Mouse (Mus musculus): ENCODE results near the gene Slc22a23. TPM values are rescaled to one million over a fixed set of nuclear protein-coding genes. Genes with fewer than 3 reads are reported as not detected.

Gene Slc22a23
- polyA plus RNA-seq, 1 experiment = not detected

DNA sequence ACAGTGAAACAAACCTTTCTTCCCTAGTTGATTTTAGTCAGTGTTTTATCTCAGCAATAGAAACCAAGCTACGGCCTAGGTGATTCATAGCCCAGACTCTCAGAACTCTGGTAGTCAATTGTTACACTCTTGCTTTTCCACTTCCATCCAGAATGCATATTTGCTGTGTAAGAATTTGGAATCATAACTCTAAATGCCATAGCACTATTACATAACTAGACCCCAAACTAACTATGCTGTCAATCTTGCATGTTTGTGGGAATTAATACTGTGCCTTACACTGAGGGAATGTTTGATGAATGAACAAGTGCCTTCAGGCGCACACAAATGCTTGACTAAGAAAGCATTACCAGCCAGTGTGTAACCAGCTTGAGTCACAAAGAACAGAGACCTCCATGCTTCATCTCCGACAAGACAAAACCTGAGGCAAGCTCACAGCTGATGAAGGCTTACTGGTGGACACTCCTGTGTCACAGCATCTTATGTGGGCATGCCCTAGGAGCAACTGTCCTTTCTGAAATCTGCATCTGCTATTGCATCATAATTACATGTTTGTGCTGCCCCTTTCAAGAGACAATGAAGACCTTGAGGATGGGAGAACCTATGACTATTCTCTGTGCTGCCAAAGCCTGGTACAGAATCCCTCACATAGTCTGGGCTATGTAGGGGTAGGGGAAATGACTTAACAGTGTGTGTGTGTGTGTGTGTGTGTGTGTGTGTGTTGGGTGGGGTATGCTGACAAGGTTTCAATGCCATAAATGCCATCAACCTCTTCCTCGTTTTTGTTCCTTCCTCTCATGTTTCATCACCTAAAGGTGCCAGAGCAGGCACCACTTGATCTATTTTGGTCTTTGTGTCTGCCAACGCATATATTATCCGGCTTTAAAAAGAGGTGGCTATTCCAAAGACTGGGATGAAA lies 27.2 kb upstream of the Slc22a23 start:
- no peak overlapping the region for H3K27ac ChIP-seq (ENCODE audit: insufficient read depth, low read depth, low read length)
- no peak for TF ChIP-seq CTCF (IDR thresholded peaks at IDR 0.05; ENCODE audit: insufficient read depth, low read depth, low read length)
- no peak for TF ChIP-seq POLR2A (IDR thresholded peaks at IDR 0.05; ENCODE audit: insufficient read depth, low read depth, low read length)
- 74% methylated on average over 6 of the region's 6 CpGs for WGBS

DNA sequence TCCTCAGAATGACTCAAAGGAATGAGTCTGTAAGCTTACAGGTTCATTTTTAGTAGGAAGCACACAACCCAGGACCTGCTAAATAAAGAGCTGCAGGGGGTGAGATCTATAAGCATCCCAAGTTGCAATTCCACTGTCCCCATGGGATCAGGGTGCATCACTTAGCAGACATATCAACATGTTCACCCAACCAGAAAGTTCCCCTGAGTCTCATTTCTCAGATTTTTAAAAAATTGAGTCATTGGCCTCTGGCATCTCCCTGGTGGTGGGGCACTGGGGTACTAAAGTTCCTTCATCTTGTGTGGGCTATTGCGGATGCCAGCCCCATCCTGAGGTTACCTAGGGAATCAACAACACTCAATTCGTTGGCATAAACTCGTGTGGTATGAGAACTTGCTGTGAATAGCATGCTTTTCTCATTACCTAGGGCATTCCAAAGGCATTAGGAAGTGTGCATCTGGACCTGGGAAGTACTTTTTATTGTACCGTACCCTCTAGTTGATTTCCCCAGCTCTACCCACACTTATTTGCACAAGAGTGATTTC lies 25.4 kb upstream of the Slc22a23 start:
- no peak overlapping the region for H3K27ac ChIP-seq (ENCODE audit: insufficient read depth, low read depth, low read length)
- TF ChIP-seq POLR2A (IDR thresholded peaks at IDR 0.05; ENCODE audit: insufficient read depth, low read depth, low read length) (no peak), CTCF (IDR thresholded peaks at IDR 0.05; ENCODE audit: insufficient read depth, low read depth, low read length) (no peak)
- 80% methylated on average over 4 of the region's 4 CpGs for WGBS
- H3K4me3 ChIP-seq (ENCODE audit: insufficient read depth, low read depth, low read length) = no peak overlapping the region
- no peaks in the 10 kb centered on the region; the same call in 1 of the 2 replicates for H3K4me1 ChIP-seq (ENCODE audit: control insufficient read depth, insufficient read depth, low read length)

More for the DNA sequence above, 27.2 kb upstream of the Slc22a23 start:
- H3K4me3 ChIP-seq (ENCODE audit: insufficient read depth, low read depth, low read length) = no peak overlapping the region
- H3K4me1 ChIP-seq (ENCODE audit: control insufficient read depth, insufficient read depth, low read length) = no peaks in the 10 kb centered on the region; the same call in 1 of the 2 replicates

DNA sequence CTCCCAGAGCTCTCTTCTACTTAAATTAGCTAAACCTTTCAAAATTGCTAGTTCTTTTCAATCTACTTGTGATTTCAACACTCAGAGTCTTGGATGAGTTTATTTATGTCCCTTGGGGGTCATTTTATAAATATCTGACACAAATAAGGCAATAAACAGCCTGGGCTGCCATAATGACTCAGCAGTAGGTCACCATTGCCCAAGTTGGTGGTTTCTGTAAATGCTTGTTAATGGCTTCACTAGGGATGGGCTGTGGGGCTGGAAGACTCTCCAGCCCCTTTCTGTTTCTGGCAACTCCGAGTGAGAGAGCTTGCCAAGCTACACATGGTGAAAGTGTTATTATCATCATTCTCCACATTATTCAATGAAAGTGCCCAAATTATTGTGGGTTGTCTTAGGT lies 20.2 kb upstream of the Slc22a23 start:
- WGBS = 52% methylated on average over 1 of the region's 1 CpGs

DNA sequence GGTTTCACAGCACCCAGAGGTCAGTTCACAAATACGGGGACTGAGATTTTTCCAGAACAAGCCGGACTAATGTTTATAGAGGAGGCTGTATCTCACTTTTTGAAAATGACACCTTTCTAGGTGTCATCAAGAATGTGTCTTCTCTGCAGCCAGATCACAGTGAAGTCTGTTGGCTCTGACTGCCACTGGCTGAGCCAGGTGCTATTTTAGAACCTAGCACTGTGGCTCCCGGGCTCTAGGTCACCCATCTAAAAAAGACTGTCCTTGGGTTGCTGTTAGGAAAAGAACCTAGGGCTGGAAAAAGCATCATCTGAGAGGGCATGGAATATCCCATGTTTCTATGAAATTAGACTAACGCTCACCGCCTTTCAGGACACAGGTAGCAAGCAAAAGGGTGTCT lies 10.7 kb upstream of the Slc22a23 start:
- H3K4me1 ChIP-seq (ENCODE audit: control insufficient read depth, insufficient read depth, low read length) = no peaks in the 10 kb centered on the region
- 94% methylated on average over 5 of the region's 5 CpGs for WGBS
- TF ChIP-seq POLR2A (IDR thresholded peaks at IDR 0.05; ENCODE audit: insufficient read depth, low read depth, low read length) (no peak), CTCF (IDR thresholded peaks at IDR 0.05; ENCODE audit: insufficient read depth, low read depth, low read length) (no peak)

More for the DNA sequence above, 20.2 kb upstream of the Slc22a23 start:
- Histone ChIP-seq H3K4me1 (ENCODE audit: control insufficient read depth, insufficient read depth, low read length) (no peaks in the 10 kb centered on the region), H3K27ac (ENCODE audit: insufficient read depth, low read depth, low read length) (no peak overlapping the region), H3K4me3 (ENCODE audit: insufficient read depth, low read depth, low read length) (no peak overlapping the region)
- no peak for TF ChIP-seq POLR2A (IDR thresholded peaks at IDR 0.05; ENCODE audit: insufficient read depth, low read depth, low read length)
- TF ChIP-seq CTCF (IDR thresholded peaks at IDR 0.05; ENCODE audit: insufficient read depth, low read depth, low read length) = no peak

DNA sequence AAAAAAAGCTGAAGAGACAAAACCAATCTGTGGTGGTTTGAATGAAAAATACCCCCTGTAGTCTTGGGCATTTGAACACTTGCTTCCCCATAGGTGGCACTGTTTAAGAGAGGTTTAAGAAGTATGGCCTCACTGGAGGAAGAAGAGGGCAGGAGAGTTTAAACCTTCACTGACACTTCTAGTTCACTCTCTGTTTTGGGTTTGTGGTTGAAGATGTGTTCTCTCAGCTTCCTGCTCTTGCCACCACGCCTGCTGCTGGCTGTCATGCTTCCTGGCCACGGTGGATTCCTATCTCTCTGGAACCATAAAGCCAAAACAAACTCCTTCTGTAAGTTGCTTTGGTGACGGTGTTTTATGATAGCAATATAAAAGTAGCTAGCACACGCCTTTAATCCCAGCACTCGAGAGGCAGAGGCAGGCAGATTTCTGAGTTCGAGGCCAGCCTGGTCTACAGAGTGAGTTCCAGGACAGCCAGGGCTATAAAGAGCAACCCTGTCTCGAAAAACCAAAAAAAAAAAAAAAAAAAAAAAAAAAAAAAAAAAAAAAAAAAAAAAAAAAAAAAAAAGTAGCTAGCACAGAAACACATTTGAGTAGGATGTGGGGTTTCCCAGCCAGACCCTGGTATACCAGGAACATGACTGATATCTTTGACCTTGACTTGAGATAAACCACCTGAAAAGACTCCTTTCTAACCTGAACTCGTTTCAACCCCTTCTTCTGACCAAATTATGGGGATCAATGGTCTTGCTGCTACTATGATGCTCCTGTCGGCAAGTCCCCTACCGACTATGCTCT lies 10.0 kb upstream of the Slc22a23 start:
- Histone ChIP-seq H3K4me3 (ENCODE audit: insufficient read depth, low read depth, low read length) (no peak overlapping the region), H3K27ac (ENCODE audit: insufficient read depth, low read depth, low read length) (no peak overlapping the region), H3K4me1 (ENCODE audit: control insufficient read depth, insufficient read depth, low read length) (no peaks in the 10 kb centered on the region)
- TF ChIP-seq CTCF (IDR thresholded peaks at IDR 0.05; ENCODE audit: insufficient read depth, low read depth, low read length) (no peak), POLR2A (IDR thresholded peaks at IDR 0.05; ENCODE audit: insufficient read depth, low read depth, low read length) (no peak)
- 92% methylated on average over 10 of the region's 10 CpGs for WGBS

More for the DNA sequence above, 10.7 kb upstream of the Slc22a23 start:
- H3K27ac ChIP-seq (ENCODE audit: insufficient read depth, low read depth, low read length) = no peak overlapping the region
- H3K4me3 ChIP-seq (ENCODE audit: insufficient read depth, low read depth, low read length) = no peak overlapping the region

DNA sequence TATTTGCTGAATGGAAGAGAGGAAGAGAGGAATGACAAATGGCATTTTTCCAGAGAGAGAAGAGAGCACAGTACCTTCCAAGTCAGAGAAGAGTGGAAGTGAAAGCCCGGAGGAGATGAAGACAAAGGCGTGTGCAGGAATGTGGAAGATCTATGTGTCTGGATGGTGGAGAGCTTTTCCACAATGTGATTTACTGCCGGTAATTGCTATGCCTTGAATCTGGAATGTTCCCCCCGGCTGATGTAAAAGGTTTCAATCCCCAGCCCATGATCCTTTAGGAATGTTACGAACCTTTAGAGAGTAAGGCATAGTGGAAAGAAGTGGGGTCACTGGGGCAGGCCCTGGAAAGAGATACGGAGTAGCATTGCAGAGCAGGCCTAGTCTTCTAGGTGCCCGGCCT lies 8.3 kb upstream of the Slc22a23 start:
- Histone ChIP-seq H3K4me3 (ENCODE audit: insufficient read depth, low read depth, low read length) (no peak overlapping the region), H3K4me1 (ENCODE audit: control insufficient read depth, insufficient read depth, low read length) (no peaks in the 10 kb centered on the region), H3K27ac (ENCODE audit: insufficient read depth, low read depth, low read length) (no peak overlapping the region)
- 95% methylated on average over 7 of the region's 7 CpGs for WGBS
- no peak for TF ChIP-seq CTCF (IDR thresholded peaks at IDR 0.05; ENCODE audit: insufficient read depth, low read depth, low read length)
- TF ChIP-seq POLR2A (IDR thresholded peaks at IDR 0.05; ENCODE audit: insufficient read depth, low read depth, low read length) = no peak

DNA sequence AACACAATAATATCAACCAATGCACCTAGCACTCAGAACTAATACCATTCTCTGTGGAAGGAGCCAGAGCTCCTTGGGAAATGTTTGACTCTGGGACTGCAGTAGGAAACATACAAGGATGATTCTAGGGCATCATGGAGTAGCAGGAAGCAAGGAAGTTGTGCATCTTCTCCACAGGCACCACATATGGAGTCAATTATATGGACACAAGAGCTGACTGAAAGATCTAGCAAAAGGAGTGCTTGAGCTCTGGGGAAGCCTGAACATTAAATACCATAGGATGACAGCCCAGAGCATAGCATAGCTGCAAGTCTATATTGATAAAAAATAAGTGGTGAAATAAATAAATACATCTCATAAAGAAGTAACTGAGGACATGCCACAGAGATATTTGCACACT lies 6.5 kb upstream of the Slc22a23 start:
- Histone ChIP-seq H3K27ac (ENCODE audit: insufficient read depth, low read depth, low read length) (no peak overlapping the region), H3K4me1 (ENCODE audit: control insufficient read depth, insufficient read depth, low read length) (no peaks in the 10 kb centered on the region), H3K4me3 (ENCODE audit: insufficient read depth, low read depth, low read length) (no peak overlapping the region)
- TF ChIP-seq POLR2A (IDR thresholded peaks at IDR 0.05; ENCODE audit: insufficient read depth, low read depth, low read length) (no peak), CTCF (IDR thresholded peaks at IDR 0.05; ENCODE audit: insufficient read depth, low read depth, low read length) (no peak)

DNA sequence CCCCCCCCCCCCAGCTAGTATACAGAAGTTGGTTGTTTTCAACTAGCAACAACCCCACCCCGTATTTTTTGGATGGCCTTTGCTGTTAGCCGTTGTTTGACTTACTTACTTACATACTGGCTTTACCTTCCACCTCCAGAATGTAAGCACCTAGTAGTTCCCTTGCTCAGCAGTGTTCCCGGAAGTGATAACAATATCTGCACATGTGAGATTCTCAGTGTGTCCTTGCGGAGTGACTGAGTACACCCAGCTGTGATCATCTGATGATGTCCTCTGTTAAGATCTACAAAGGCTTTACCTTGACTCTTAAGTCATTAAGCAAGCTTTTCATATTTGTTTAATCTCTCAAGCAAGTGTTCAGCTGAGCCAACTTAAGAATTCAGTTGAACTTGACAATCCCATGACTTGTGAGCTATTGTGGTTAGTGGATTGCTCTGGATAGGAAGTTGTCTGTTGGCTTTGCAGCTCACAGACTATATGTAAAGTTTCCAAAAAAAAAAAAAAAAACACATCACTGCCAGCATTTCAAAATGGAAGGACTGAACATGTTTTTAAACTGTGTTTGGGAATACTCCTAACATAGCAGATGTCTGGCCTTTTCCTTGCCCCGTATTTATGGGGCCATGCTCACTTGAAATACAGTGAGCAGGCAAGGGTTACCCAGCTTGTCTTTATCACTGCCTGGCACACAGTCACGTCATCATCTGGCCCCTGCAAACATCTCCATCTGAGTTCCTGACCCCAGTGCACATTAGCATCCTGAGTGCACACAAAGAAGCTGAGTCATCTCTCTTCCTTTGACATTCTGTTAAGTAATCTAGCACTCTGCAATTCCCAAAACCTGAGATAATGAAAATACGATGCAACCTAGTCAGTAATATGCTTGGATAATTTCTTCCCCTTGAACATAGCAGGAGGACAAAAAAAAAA lies 3.2 kb upstream of the Slc22a23 start:
- no peak overlapping the region for H3K4me3 ChIP-seq (ENCODE audit: insufficient read depth, low read depth, low read length)
- WGBS = 81% methylated on average over 7 of the region's 7 CpGs
- no peak for TF ChIP-seq CTCF (IDR thresholded peaks at IDR 0.05; ENCODE audit: insufficient read depth, low read depth, low read length)
- TF ChIP-seq POLR2A (IDR thresholded peaks at IDR 0.05; ENCODE audit: insufficient read depth, low read depth, low read length) = no peak

More for the DNA sequence above, 3.2 kb upstream of the Slc22a23 start:
- Histone ChIP-seq H3K4me1 (ENCODE audit: control insufficient read depth, insufficient read depth, low read length) (peaks cover 17% of the 10 kb centered on the region), H3K27ac (ENCODE audit: insufficient read depth, low read depth, low read length) (no peak overlapping the region)
